Mouse (Mus musculus) lung, adult 2 months (tissue): Measurements from ENCODE around the gene Sync.

Experiments used
- CTCF ChIP-seq: fragments of 200-500 bp; IDR thresholded peaks from 2 replicates; pipeline ENCODE4 v1.5.1; 2011; ENCODE audit warnings: mild to moderate bottlenecking, low read length, control low read depth; ENCODE audit not compliant: insufficient read depth
- POLR2A ChIP-seq: fragments of 200-500 bp; IDR thresholded peaks from 2 replicates; pipeline ENCODE4 v1.6.1; 2011; ENCODE audit warnings: low read depth, mild to moderate bottlenecking, control low read depth, low read length, borderline replicate concordance; ENCODE audit errors: extremely low read depth

- TF ChIP-seq CTCF (no peak), POLR2A (no peak)
Measured at GRCm38 (mm10) chr4:129334677-129335215, 47.3 kb downstream of the Sync start.
